Mouse (Mus musculus): Measurements from ENCODE around the gene Tfdp1. TPM values are rescaled to one million over a fixed set of nuclear protein-coding genes. Genes with fewer than 3 reads are reported as not detected.

Gene Tfdp1
- 153 and 185 TPM in 2 replicates for polyA plus RNA-seq (2014; fragmentation: Nextera tagmentation; extraction: Ambion mirVana)

- WGBS = 2% methylated on average over 49 of the region's 72 CpGs
- H3K27ac ChIP-seq (ENCODE audit: low read length) = peak within 1 kb of the TSS; percentile 78
- peak; percentile 90 for ATAC-seq (ENCODE audit: insufficient number of reproducible peaks, insufficient read depth, low FRiP score, low read depth)
Observed at GRCm38 (mm10) chr8:13338255-13338860, at the start of gene Tfdp1. Gene Tfdp1 (plus strand): TSS chr8:13338751.

GRCm38 (mm10) chr8:13292364-13292763 is 46.2 kb upstream of the Tfdp1 start:
- no peak overlapping the region for H3K4me2 ChIP-seq (replicated peaks; ENCODE audit: low read depth, low read length)
- H3K4me3 ChIP-seq (ENCODE audit: low read depth, low read length) = no peak overlapping the region
- no peaks in the 10 kb centered on the region for H3K9me3 ChIP-seq (ENCODE audit: control insufficient read depth, low read depth, low read length)
- H3K9ac ChIP-seq (replicated peaks; ENCODE audit: low read depth, low read length) = no peak overlapping the region
- H3K27ac ChIP-seq (ENCODE audit: low read length) = no peak overlapping the region
- no peak for ATAC-seq (ENCODE audit: insufficient number of reproducible peaks, insufficient read depth, low FRiP score, low read depth)
- WGBS = 30% methylated on average over 9 of the region's 9 CpGs
- H3K4me1 ChIP-seq (ENCODE audit: control insufficient read depth, insufficient read depth, low read length) = peaks cover 8% of the 10 kb centered on the region; the same call in 1 of the 2 replicates
- H3K27me3 ChIP-seq (ENCODE audit: control insufficient read depth, insufficient read depth, low read length) = no peaks in the 10 kb centered on the region
- peaks cover 34% of the 10 kb centered on the region for H3K36me3 ChIP-seq (ENCODE audit: control insufficient read depth, insufficient read depth, low read length)

More at GRCm38 (mm10) chr8:13338255-13338860, at the start of gene Tfdp1:
- Histone ChIP-seq H3K9me3 (ENCODE audit: control insufficient read depth, low read depth, low read length) (no peaks in the 10 kb centered on the region), H3K36me3 (ENCODE audit: control insufficient read depth, insufficient read depth, low read length) (peaks cover 31% of the 10 kb centered on the region), H3K27me3 (ENCODE audit: control insufficient read depth, insufficient read depth, low read length) (no peaks in the 10 kb centered on the region), H3K4me2 (replicated peaks; ENCODE audit: low read depth, low read length) (peak within 1 kb of the TSS; percentile 59), H3K4me3 (ENCODE audit: low read depth, low read length) (peak within 1 kb of the TSS; percentile 95), H3K4me1 (ENCODE audit: control insufficient read depth, insufficient read depth, low read length) (peaks cover 16% of the 10 kb centered on the region; the same call in 1 of the 2 replicates), H3K9ac (replicated peaks; ENCODE audit: low read depth, low read length) (peak within 1 kb of the TSS; percentile 89)

GRCm38 (mm10) chr8:13293677-13294470 is 44.7 kb upstream of the Tfdp1 start:
- Histone ChIP-seq H3K4me3 (ENCODE audit: low read depth, low read length) (no peak overlapping the region), H3K36me3 (ENCODE audit: control insufficient read depth, insufficient read depth, low read length) (peaks cover 37% of the 10 kb centered on the region), H3K27ac (ENCODE audit: low read length) (no peak overlapping the region), H3K27me3 (ENCODE audit: control insufficient read depth, insufficient read depth, low read length) (no peaks in the 10 kb centered on the region), H3K9me3 (ENCODE audit: control insufficient read depth, low read depth, low read length) (no peaks in the 10 kb centered on the region), H3K9ac (replicated peaks; ENCODE audit: low read depth, low read length) (no peak overlapping the region), H3K4me2 (replicated peaks; ENCODE audit: low read depth, low read length) (no peak overlapping the region), H3K4me1 (ENCODE audit: control insufficient read depth, insufficient read depth, low read length) (peaks cover 4% of the 10 kb centered on the region; the same call in 1 of the 2 replicates)
- WGBS = 94% methylated on average over 9 of the region's 9 CpGs
- no peak for ATAC-seq (ENCODE audit: insufficient number of reproducible peaks, insufficient read depth, low FRiP score, low read depth)

- no peaks in the 10 kb centered on the region for H3K4me1 ChIP-seq (ENCODE audit: control insufficient read depth, insufficient read depth, low read length)
- WGBS = 94% methylated on average over 8 of the region's 8 CpGs
- no peak overlapping the region for H3K9ac ChIP-seq (replicated peaks; ENCODE audit: low read depth, low read length)
- no peak overlapping the region for H3K4me2 ChIP-seq (replicated peaks; ENCODE audit: low read depth, low read length)
- no peak for ATAC-seq (ENCODE audit: insufficient number of reproducible peaks, insufficient read depth, low FRiP score, low read depth)
- H3K27me3 ChIP-seq (ENCODE audit: control insufficient read depth, insufficient read depth, low read length) = no peaks in the 10 kb centered on the region
- peaks cover 49% of the 10 kb centered on the region for H3K36me3 ChIP-seq (ENCODE audit: control insufficient read depth, insufficient read depth, low read length)
- H3K4me3 ChIP-seq (ENCODE audit: low read depth, low read length) = no peak overlapping the region
- no peaks in the 10 kb centered on the region for H3K9me3 ChIP-seq (ENCODE audit: control insufficient read depth, low read depth, low read length)
- no peak overlapping the region for H3K27ac ChIP-seq (ENCODE audit: low read length)
Observed at GRCm38 (mm10) chr8:13299571-13299970, 39.0 kb upstream of the Tfdp1 start.

GRCm38 (mm10) chr8:13301036-13301435 is 37.5 kb upstream of the Tfdp1 start:
- Histone ChIP-seq H3K4me3 (ENCODE audit: low read depth, low read length) (no peak overlapping the region), H3K36me3 (ENCODE audit: control insufficient read depth, insufficient read depth, low read length) (peaks cover 35% of the 10 kb centered on the region; the same call in 1 of the 2 replicates), H3K4me2 (replicated peaks; ENCODE audit: low read depth, low read length) (no peak overlapping the region), H3K4me1 (ENCODE audit: control insufficient read depth, insufficient read depth, low read length) (no peaks in the 10 kb centered on the region), H3K9ac (replicated peaks; ENCODE audit: low read depth, low read length) (no peak overlapping the region), H3K9me3 (ENCODE audit: control insufficient read depth, low read depth, low read length) (no peaks in the 10 kb centered on the region), H3K27me3 (ENCODE audit: control insufficient read depth, insufficient read depth, low read length) (no peaks in the 10 kb centered on the region), H3K27ac (ENCODE audit: low read length) (no peak overlapping the region)
- WGBS = 94% methylated on average over 7 of the region's 7 CpGs
- no peak for ATAC-seq (ENCODE audit: insufficient number of reproducible peaks, insufficient read depth, low FRiP score, low read depth)

GRCm38 (mm10) chr8:13305459-13305858 is 33.1 kb upstream of the Tfdp1 start:
- no peak for ATAC-seq (ENCODE audit: insufficient number of reproducible peaks, insufficient read depth, low FRiP score, low read depth)
- H3K36me3 ChIP-seq (ENCODE audit: control insufficient read depth, insufficient read depth, low read length) = peaks cover 16% of the 10 kb centered on the region
- WGBS = 92% methylated on average over 6 of the region's 6 CpGs

GRCm38 (mm10) chr8:13305884-13306283 is 32.7 kb upstream of the Tfdp1 start:
- peaks cover 20% of the 10 kb centered on the region for H3K36me3 ChIP-seq (ENCODE audit: control insufficient read depth, insufficient read depth, low read length)
- WGBS = 93% methylated on average over 4 of the region's 4 CpGs
- H3K9me3 ChIP-seq (ENCODE audit: control insufficient read depth, low read depth, low read length) = no peaks in the 10 kb centered on the region
- H3K4me3 ChIP-seq (ENCODE audit: low read depth, low read length) = no peak overlapping the region
- no peak overlapping the region for H3K4me2 ChIP-seq (replicated peaks; ENCODE audit: low read depth, low read length)
- no peak overlapping the region for H3K9ac ChIP-seq (replicated peaks; ENCODE audit: low read depth, low read length)
- no peaks in the 10 kb centered on the region for H3K4me1 ChIP-seq (ENCODE audit: control insufficient read depth, insufficient read depth, low read length)
- no peak overlapping the region for H3K27ac ChIP-seq (ENCODE audit: low read length)
- H3K27me3 ChIP-seq (ENCODE audit: control insufficient read depth, insufficient read depth, low read length) = no peaks in the 10 kb centered on the region
- no peak for ATAC-seq (ENCODE audit: insufficient number of reproducible peaks, insufficient read depth, low FRiP score, low read depth)

More at GRCm38 (mm10) chr8:13305459-13305858, 33.1 kb upstream of the Tfdp1 start:
- Histone ChIP-seq H3K4me3 (ENCODE audit: low read depth, low read length) (no peak overlapping the region), H3K27ac (ENCODE audit: low read length) (no peak overlapping the region), H3K9me3 (ENCODE audit: control insufficient read depth, low read depth, low read length) (no peaks in the 10 kb centered on the region), H3K4me1 (ENCODE audit: control insufficient read depth, insufficient read depth, low read length) (no peaks in the 10 kb centered on the region), H3K4me2 (replicated peaks; ENCODE audit: low read depth, low read length) (no peak overlapping the region), H3K27me3 (ENCODE audit: control insufficient read depth, insufficient read depth, low read length) (no peaks in the 10 kb centered on the region), H3K9ac (replicated peaks; ENCODE audit: low read depth, low read length) (no peak overlapping the region)

- no peak overlapping the region for H3K4me2 ChIP-seq (replicated peaks; ENCODE audit: low read depth, low read length)
- H3K9ac ChIP-seq (replicated peaks; ENCODE audit: low read depth, low read length) = no peak overlapping the region
- WGBS = 78% methylated on average over 7 of the region's 7 CpGs
- ATAC-seq (ENCODE audit: insufficient number of reproducible peaks, insufficient read depth, low FRiP score, low read depth) = no peak
- H3K27me3 ChIP-seq (ENCODE audit: control insufficient read depth, insufficient read depth, low read length) = no peaks in the 10 kb centered on the region
- no peaks in the 10 kb centered on the region for H3K9me3 ChIP-seq (ENCODE audit: control insufficient read depth, low read depth, low read length)
- no peaks in the 10 kb centered on the region for H3K4me1 ChIP-seq (ENCODE audit: control insufficient read depth, insufficient read depth, low read length)
- peaks cover 21% of the 10 kb centered on the region for H3K36me3 ChIP-seq (ENCODE audit: control insufficient read depth, insufficient read depth, low read length)
- no peak overlapping the region for H3K27ac ChIP-seq (ENCODE audit: low read length)
- no peak overlapping the region for H3K4me3 ChIP-seq (ENCODE audit: low read depth, low read length)
Observed at GRCm38 (mm10) chr8:13306309-13306909, 32.1 kb upstream of the Tfdp1 start.

Measured in stomach, embryonic 14.5 days (tissue).